Mouse (Mus musculus) layer of hippocampus, postnatal 10 days (tissue): ENCODE data around the gene Psme1. TPM values are rescaled to one million over a fixed set of nuclear protein-coding genes. Genes with fewer than 3 reads are reported as not detected.

Experiments used
- DNase-seq, 2 experiments: peaks; one replicate each; pipeline ENCODE4 v3.0.0; 2021; ENCODE audit warnings: low spot score in 2 of 2
- total RNA-seq, 2 experiments: library from RNA; stranded (reverse); gene quantifications; 2 replicates each; pipeline ENCODE4 v1.2.3; 2021

The Psme1 gene
- total RNA-seq, 2 experiments from 2014 or later: 87.3 to 91.8 TPM

GRCm38 (mm10) chr14:55570588-55570987 is 7.3 kb upstream of the Psme1 start:
- no peak for DNase-seq

DNA sequence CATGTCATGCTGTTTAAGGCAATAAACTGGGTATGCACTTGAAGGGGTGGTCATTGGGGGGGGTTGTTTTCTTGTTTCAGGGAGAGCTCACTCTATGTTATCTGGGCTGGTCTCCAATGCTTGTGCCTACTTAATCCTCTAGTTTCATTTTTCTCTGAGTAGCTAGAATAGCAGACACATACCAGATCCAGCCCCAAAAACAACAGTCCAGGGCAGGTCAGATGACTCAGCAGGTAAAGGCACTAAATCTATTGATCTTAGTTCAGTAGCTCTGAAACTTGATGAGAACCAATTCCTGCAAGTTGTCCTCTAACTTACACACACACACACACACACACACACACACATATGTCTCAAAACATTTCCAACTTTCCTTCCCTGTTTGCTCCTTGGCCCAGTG is 6.2 kb upstream of the Psme1 start:
- DNase-seq: no peak

- DNase-seq: no peak
These were observed 2.6 kb upstream of the Psme1 start, which contains the start of gene Fitm1 for GRCm38 (mm10) chr14:55575302-55575701. TSS of gene Fitm1 (plus strand) at chr14:55575617.

DNA sequence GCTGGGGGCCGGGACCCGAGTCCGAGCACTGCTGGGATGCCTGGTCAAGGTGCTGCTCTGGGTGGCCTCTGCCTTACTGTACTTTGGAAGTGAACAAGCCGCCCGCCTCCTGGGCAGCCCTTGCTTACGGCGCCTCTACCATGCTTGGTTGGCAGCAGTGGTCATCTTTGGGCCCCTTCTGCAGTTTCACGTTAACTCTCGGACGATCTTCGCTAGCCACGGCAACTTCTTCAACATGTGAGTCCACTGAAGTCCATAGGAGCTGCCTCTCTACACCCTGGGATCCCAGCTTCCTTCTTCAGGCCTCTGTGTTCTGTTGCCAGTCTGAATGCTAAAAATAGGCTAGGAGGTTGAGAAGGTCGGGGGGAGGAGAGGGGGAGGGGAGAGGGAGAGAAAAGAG is 2.2 kb upstream of the Psme1 start:
- DNase-seq: no peak

DNA sequence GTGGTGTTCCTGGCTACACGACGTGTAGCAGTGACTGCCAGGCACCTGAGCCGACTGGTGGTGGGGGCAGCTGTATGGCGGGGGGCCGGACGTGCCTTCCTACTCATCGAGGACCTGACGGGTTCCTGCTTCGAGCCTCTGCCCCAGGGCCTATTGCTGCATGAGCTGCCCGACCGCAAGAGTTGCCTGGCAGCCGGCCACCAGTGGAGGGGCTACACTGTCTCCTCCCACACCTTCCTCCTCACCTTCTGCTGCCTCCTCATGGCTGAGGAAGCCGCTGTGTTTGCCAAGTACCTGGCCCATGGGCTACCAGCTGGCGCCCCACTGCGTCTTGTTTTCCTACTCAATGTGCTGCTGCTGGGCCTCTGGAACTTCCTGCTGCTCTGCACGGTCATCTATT is 1.5 kb upstream of the Psme1 start:
- DNase-seq: no peak

GRCm38 (mm10) chr14:55578668-55579269 is 846 bp downstream of the Psme1 start:
- peak in 1 of 2 experiments; percentile 27 for DNase-seq

- DNase-seq: no peak
These were observed 1.9 kb downstream of the Psme1 start for GRCm38 (mm10) chr14:55579511-55580496.

DNA sequence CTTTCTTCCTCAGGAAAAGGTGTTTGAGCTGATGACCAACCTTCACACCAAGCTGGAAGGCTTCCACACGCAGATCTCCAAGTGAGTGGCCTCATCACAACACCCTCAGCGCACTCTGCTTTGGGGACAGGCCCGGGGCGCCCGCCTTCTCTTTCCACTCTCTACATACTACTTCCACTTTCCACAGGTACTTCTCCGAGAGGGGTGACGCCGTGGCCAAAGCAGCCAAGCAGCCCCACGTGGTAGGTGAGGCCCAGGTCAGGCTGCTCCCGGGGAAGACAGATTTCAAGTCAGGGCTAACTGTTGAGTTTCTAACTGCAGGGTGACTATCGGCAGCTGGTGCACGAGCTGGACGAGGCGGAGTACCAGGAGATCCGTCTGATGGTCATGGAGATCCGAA is 2.8 kb downstream of the Psme1 start:
- DNase-seq: no peak

- DNase-seq: no peak
These were observed 4.2 kb downstream of the Psme1 start for GRCm38 (mm10) chr14:55581981-55582681.

DNA sequence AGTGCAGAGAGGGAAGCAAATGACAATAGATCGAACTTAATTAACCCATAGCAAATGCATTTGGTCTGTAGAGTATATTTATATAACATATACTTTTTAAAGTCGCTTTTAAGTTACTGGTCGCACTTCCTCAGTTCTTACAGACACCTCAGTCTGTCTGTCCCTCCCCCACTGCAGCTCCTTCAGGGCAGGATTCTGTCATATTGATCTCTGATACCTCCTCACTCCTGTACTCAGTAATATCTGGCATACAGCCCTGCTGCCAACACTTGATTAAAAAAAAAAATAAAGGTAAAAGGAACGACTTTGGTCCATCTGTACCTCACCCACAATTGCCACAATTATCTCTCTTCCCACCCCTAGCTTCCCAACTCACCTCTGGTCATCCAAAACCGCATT is 6.4 kb downstream of the Psme1 start:
- no peak for DNase-seq

DNA sequence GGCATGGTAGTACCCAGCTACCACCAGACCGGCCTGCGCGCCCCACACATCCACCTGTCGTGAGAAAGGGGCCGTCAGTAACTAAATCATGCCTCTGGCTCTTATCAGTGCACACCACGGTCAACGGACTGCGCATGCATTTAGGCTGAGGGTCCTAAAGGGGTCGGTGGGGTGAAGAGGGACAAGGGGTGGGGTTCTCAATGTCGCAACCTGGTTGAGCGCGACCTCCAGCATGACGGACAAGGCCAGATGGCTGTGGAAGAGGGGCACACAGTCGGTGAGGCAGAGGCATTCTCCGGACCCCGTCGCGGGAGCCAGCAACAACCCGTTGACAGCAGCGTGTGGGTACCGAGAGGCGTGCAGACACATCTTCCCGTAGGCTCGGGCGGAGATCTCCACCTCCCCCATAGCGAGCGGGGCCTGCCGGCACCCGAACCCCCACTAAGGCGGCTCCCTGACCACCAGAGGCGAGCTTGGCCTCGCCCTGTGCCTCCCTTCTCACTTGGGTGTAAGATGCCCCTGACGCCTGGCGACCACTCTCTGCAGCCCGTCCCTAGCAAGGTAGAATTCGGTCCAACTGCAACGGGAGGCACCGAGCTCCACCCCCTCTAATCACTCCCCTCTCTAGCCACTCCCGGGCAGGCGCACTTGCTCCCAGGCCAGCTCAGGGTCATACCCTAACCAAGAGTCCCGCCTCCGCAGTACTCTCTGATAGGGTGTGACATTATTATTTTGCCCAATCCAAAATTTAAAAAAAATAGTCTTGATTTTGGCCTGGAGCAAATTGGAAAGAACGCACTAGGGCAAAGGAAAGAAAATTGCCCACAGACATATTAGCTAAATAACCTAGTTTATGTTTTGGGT is 7.0 kb downstream of the Psme1 start, which contains the start of gene Emc9:
TSS of gene Emc9 (minus strand) at position 601 of the 864 bp plus-strand sequence.
- DNase-seq: peak; percentile 47 to 62

DNA sequence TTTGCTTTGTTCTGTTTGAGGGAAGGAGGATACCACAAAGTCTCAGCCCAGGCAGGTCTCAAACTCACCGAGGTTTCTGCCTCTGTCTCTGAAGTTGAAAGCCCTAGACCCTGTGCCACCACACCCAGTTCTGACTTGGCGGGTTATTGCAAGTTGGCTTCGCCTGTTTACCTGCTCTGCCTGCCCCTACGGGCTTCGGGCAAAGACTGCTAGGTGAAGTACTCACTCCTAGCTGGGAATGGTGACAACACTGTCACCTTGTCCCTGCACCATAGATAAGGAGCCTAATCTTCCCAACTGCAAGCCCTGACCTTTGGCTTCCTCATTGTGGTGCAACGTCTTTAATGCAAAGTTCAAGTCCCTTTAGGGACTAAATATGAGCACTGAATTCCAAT is 7.6 kb downstream of the Psme1 start:
- no peak for DNase-seq

DNA sequence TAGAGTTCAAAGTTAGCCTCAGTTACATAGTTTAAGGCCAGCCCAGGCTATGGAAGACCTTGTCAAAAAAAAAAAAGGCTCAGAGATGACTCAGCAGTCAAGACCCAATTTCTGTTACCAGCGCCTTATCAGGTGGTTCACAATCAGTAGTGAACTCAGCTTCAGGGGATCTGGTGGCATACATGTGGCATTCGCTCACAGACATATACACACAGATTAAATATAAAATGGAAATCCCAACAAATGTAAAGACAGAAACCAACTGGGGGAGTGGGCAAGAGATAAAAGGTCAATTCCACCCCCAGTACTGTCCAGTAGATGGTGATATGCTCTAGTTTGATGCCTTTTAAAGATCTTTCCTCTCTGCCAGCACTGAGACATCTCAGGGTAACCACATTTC is 8.2 kb downstream of the Psme1 start:
- DNase-seq: no peak

- no peak for DNase-seq
These were observed 11.3 kb downstream of the Psme1 start for GRCm38 (mm10) chr14:55589271-55589670.

DNA sequence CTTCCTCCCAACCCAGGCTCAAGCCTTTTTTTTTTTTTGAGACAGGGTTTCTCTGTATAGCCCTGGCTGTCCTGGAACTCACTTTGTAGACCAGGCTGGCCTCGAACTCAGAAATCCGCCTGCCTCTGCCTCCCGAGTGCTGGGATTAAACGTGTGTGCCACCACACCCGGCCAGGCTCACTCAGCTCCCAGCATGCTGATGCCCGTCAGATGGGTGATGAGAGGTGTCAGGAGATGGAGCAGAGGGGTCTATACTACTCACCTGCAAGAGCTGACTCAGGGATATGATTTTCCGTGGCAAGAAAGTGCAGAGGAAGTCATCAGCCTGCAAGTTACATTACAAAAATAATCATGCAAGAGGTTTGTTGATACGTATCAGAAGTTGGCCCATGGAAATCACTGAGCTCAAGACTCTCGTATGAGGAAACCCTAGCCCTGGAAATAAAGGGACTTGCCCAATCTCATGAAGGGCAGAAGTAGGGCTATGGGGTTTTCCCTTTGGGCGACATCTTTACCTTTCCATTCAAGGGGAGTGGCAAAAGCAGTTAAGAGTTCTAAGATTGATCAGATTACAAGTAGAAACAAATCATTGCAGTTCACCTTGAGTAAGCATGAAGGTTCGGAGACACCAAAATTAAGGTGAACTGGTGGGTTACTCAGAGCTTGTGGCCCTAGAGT is 12.0 kb downstream of the Psme1 start:
- DNase-seq: no peak

GRCm38 (mm10) chr14:55590748-55591330 is 12.9 kb downstream of the Psme1 start, which contains the start of gene Psme2:
TSS of gene Psme2 (minus strand) at chr14:55591113.
- peak; percentile 85 to 89 for DNase-seq

DNA sequence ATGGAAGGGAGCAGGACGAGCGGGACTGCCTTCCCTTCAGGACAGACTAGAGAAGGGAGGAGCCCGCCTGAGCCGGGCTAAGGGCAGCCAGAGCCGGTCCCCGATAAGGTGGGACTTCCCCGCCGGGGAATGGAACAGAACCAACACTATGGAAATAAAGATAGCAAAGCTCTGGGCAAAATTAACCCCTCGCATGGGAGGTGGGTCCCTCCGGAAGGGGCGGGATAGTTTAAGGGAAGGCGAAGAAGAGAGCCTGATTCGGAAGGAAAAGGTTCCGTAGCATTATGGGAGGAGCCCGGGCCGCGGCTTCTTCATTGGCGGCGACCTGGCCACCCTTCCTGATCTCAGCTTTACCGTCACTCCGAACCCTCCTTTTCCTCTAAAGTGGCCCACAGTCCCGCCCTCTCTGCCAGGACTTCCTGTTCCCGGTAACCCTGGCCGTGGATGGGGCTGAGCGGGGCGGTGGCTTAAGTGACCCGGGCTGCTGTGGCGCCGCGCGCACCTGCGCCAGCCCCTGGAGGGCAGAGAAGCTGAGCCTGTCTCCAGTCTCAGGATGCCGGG is 13.5 kb downstream of the Psme1 start, which contains the start of gene Rnf31:
TSS of gene Rnf31 (plus strand) at position 378 of the 561 bp plus-strand sequence.
- DNase-seq: peak; percentile 84 to 90

GRCm38 (mm10) chr14:55592226-55592625 is 14.3 kb downstream of the Psme1 start:
- no peak for DNase-seq

DNA sequence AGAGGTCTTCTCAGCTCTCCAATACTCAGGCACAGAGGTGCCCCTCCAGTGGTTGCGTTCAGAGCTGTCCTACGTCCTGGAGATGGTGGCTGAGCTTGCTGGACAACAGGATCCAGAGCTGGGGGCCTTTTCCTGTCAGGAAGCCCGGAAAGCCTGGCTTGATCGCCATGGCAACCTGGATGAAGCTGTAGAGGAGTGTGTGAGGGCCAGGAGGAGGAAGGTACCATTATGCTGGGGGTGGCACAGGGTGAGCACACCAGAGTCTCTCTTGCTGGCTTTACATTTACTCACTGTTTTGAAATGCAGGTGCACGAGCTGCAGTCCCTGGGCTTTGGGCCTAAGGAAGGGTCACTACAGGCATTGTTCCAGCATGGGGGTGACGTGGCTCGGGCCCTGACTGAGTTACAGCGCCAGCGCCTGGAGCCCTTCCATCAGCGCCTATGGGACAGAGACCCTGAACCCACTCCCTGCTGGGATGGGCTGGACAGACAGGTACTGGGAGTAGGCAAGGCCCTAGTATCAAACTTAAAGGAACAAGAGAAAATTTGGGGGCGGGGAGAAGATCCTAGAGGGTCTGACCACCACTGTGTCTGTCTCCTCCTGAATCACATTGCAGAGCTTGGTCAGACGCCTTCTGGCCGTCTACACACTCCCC is 18.2 kb downstream of the Psme1 start:
- DNase-seq: peak; percentile 45 to 58
